Mouse (Mus musculus): ENCODE results near the gene 4931428L18Rik.
A peak's percentile ranks its signal among the peaks of the same experiment; 100 is the strongest.

Gene 4931428L18Rik

GRCm38 (mm10) chr1:31152799-31153426, 69.6 kb downstream of the 4931428L18Rik start:
- DNase-seq (ENCODE audit: low read depth, low spot score): no peak

DNA sequence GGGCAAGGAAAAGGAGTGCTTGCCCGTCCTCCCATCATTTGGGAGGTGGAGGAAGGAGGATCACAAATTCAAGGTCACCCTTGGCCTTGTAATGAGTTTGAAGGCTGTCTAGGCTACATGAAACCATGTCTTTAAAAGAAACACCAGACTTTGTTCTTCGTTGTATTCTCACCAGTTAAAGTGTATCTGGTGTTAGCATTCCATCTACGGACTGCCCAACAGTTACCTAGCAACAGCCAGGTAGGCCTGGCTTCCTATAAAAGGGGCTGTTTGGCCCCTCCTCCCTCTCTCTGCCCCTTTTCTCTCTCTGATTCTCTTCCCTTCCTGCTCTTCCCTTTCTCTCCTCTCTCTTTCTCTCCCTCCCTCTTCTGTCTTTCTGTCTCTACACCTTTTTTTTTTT, 71.9 kb downstream of the 4931428L18Rik start:
- DNase-seq (ENCODE audit: low read depth, low spot score): no peak

- DNase-seq (ENCODE audit: low read depth, low spot score): no peak
Observed at GRCm38 (mm10) chr1:31149671-31150070, 72.8 kb downstream of the 4931428L18Rik start.

DNA sequence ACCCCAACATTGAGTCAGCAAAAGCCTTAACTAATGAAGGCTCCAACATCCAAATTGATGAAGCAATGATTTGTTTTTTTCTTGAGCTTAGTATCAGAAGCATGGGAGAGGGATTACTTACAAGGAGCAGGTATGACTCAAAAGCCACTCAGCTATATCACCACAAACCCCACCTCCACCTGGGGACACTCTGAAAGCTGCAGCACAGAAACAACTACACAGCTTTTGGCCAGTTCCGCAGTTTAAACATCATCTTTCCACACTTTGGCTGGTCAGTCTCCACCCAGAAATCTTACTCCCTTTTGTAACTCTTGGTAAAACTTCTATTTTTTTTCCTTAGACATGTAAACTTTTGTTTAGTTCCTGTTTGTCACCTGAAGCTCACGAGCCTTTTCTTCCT, 78.9 kb downstream of the 4931428L18Rik start:
- DNase-seq (ENCODE audit: low read depth, low spot score): no peak

- no peak for DNase-seq (ENCODE audit: low read depth, low spot score)
Observed at GRCm38 (mm10) chr1:31142288-31143094, 80.0 kb downstream of the 4931428L18Rik start.

- no peak for DNase-seq (ENCODE audit: low read depth, low spot score)
Observed at GRCm38 (mm10) chr1:31138387-31138786, 84.1 kb downstream of the 4931428L18Rik start.

DNA sequence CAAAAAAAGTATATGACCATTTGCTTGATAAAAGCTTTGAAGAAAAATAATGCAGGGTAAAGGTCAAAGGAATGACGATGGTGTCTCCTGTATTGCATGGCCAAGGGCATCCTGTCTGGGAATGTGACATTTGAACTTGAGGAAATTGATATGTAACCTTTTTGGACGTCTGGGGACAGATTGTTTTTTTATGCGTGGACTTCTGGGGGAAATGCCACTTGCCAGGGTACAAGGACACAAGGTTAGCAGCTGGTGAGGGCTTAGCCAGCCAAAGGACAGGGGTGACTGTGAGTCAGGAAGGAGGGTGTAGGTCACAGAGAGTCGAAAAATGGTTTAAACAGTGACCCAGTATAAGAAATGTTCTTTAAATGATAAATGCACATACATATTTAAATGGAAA, 109.0 kb downstream of the 4931428L18Rik start:
- DNase-seq (ENCODE audit: low read depth, low spot score): no peak

- DNase-seq (ENCODE audit: low read depth, low spot score): no peak
Observed at GRCm38 (mm10) chr1:31107961-31108360, 114.5 kb downstream of the 4931428L18Rik start.

DNA sequence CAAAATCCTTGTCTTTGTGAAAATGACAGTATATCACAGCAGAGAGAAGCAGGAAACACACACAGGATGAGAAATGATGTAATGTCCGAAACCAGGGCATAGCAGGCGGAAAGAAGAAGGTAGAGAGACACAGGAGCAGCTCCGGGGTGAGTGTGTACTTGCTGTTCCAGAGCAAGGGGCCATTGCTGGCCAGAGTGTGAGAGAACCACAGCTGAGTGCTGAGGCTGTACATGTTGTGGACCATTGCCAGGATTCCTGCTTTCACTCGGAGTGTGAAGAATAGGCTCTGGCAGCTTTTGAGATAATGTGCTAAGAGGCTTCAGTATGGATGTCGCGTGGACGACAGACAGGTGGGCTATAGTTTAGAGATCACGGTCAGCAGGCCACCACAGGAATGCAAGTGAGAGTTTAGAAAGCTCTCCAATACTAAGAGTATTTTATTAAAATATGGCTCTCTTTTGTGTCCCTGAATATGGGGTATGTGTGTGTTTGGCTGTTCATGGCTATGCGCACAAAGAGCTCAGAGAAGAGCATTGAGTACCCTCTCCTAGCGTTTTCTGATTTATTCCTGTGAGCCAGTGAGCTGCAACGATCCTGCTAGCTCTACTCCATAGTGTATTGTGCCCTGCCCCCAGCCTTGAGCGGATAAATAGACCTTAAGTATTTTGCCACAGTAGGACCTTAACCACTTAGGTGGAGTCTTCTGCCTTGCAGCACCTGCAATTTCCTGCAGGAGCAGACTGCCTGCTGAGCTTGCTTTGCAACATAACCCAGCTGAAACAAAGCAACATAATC, 119.4 kb downstream of the 4931428L18Rik start:
- peak; percentile 16 for DNase-seq (ENCODE audit: low read depth, low spot score)

DNA sequence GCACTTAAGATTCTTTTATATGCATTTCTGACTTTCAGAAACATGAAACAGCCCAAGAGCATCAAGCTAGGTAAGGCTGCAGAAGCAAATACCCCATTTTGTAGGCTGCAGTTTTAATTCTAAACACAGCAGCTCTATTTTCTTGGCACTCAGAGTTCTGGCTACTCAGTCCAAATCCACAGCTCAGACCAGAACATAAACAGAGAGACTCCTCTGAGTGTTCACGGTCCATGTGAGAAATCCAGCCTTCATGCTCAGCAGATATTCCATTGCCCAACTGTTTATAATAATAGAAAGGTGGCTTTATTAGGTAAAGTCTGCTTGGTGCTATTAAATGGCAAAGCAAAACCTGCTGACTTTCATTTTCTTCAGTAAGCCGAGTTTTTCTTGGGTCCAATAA, 120.2 kb downstream of the 4931428L18Rik start:
- no peak for DNase-seq (ENCODE audit: low read depth, low spot score)

GRCm38 (mm10) chr1:31097208-31097607, 125.3 kb downstream of the 4931428L18Rik start:
- DNase-seq (ENCODE audit: low read depth, low spot score): no peak

- DNase-seq (ENCODE audit: low read depth, low spot score): no peak
Observed at GRCm38 (mm10) chr1:31096466-31096793, 126.1 kb downstream of the 4931428L18Rik start.

- no peak for DNase-seq (ENCODE audit: low read depth, low spot score)
Observed at GRCm38 (mm10) chr1:31095706-31096465, 126.6 kb downstream of the 4931428L18Rik start.

GRCm38 (mm10) chr1:31094792-31095191, 127.7 kb downstream of the 4931428L18Rik start:
- no peak for DNase-seq (ENCODE audit: low read depth, low spot score)

- DNase-seq (ENCODE audit: low read depth, low spot score): no peak
Observed at GRCm38 (mm10) chr1:31093939-31094338, 128.5 kb downstream of the 4931428L18Rik start.

DNA sequence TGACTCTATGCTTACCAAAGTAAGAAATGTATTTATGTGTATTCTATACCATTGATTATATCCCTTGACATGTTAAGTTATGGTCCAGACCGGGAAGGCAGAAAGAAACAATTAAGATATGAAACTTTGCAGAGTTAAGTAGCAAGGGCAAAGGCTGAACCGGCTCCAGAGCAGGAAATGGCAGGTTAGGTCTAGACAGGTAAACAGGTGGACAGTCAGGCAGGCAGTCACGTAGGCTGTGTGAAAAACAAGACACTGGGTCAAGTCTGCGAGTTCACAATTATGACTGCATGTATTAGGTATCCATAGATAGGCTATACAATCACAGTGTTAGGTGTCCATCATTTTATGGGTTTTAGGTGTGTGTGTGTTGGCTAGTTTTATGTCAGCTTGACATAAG, 133.8 kb downstream of the 4931428L18Rik start:
- no peak for DNase-seq (ENCODE audit: low read depth, low spot score)

- DNase-seq (ENCODE audit: low read depth, low spot score): no peak
Observed at GRCm38 (mm10) chr1:31072523-31073370, 149.7 kb downstream of the 4931428L18Rik start.

DNA sequence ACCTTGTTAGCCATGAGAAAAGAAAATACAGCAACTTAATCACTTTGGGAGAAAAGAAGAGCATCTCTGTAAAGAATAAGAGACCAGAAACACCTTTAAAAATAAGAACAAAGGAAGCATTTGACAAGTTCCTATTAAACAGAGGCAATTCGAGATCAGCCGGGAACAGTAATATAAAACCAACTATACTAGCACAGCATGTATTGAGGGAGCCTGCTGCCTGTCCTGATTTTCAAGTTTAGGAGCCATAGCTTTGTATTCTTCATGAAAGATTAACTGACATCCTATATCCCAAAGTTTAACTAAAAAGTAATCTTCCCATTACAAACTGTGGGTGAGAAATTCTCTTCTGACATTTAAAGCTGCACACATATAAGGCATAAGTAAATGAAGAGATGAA, 151.3 kb downstream of the 4931428L18Rik start:
- DNase-seq (ENCODE audit: low read depth, low spot score): no peak

- no peak for DNase-seq (ENCODE audit: low read depth, low spot score)
Observed at GRCm38 (mm10) chr1:31064817-31065740, 157.4 kb downstream of the 4931428L18Rik start.

GRCm38 (mm10) chr1:31059806-31060205, 162.7 kb downstream of the 4931428L18Rik start:
- no peak for DNase-seq (ENCODE audit: low read depth, low spot score)
